Mouse (Mus musculus): ENCODE results near the gene Pax5. TPM values are rescaled to one million over a fixed set of nuclear protein-coding genes. Genes with fewer than 3 reads are reported as not detected.

Pax5 gene
- polyA plus RNA-seq, 1 experiment from 2014 or later = 0.18 TPM

- Histone ChIP-seq H3K4me1 (peaks cover 13% of the 10 kb centered on the region), H3K9ac (no peak overlapping the region), H3K4me3 (no peak overlapping the region), H3K36me3 (no peaks in the 10 kb centered on the region), H3K27me3 (peaks cover 29% of the 10 kb centered on the region), H3K4me2 (no peak overlapping the region), H3K9me3 (no peaks in the 10 kb centered on the region), H3K27ac (no peak overlapping the region)
- no peak for ATAC-seq (ENCODE audit: insufficient number of reproducible peaks, low FRiP score, low TSS enrichment, low read depth)
- WGBS = 72% methylated on average over 9 of the region's 9 CpGs
Observed at GRCm38 (mm10) chr4:44555576-44555975, 154.7 kb downstream of the Pax5 start.

GRCm38 (mm10) chr4:44551470-44551869 is 158.8 kb downstream of the Pax5 start:
- no peak for ATAC-seq (ENCODE audit: insufficient number of reproducible peaks, low FRiP score, low TSS enrichment, low read depth)
- Histone ChIP-seq H3K4me1 (no peaks in the 10 kb centered on the region), H3K9ac (no peak overlapping the region), H3K9me3 (no peaks in the 10 kb centered on the region), H3K4me3 (no peak overlapping the region), H3K4me2 (no peak overlapping the region), H3K27ac (no peak overlapping the region), H3K27me3 (peaks cover 6% of the 10 kb centered on the region; the same call in 1 of the 2 replicates), H3K36me3 (no peaks in the 10 kb centered on the region)
- 47% methylated on average over 12 of the region's 12 CpGs for WGBS

GRCm38 (mm10) chr4:44549029-44549428 is 161.3 kb downstream of the Pax5 start:
- Histone ChIP-seq H3K27ac (no peak overlapping the region), H3K27me3 (peaks cover 12% of the 10 kb centered on the region; the same call in 1 of the 2 replicates), H3K4me3 (no peak overlapping the region), H3K4me2 (no peak overlapping the region), H3K9ac (no peak overlapping the region), H3K36me3 (no peaks in the 10 kb centered on the region), H3K9me3 (no peaks in the 10 kb centered on the region), H3K4me1 (no peaks in the 10 kb centered on the region)
- ATAC-seq (ENCODE audit: insufficient number of reproducible peaks, low FRiP score, low TSS enrichment, low read depth) = no peak
- WGBS = 70% methylated on average over 7 of the region's 7 CpGs

GRCm38 (mm10) chr4:44545669-44546068 is 164.6 kb downstream of the Pax5 start:
- no peak for ATAC-seq (ENCODE audit: insufficient number of reproducible peaks, low FRiP score, low TSS enrichment, low read depth)
- Histone ChIP-seq H3K4me1 (no peaks in the 10 kb centered on the region), H3K27ac (no peak overlapping the region), H3K9me3 (no peaks in the 10 kb centered on the region), H3K4me3 (no peak overlapping the region), H3K36me3 (no peaks in the 10 kb centered on the region), H3K27me3 (peaks cover 12% of the 10 kb centered on the region; the same call in 1 of the 2 replicates), H3K9ac (no peak overlapping the region), H3K4me2 (no peak overlapping the region)
- WGBS = 7% methylated on average over 8 of the region's 8 CpGs

- no peaks in the 10 kb centered on the region for H3K9me3 ChIP-seq
- 69% methylated on average over 1 of the region's 1 CpGs for WGBS
- no peak overlapping the region for H3K9ac ChIP-seq
- H3K27me3 ChIP-seq = peaks cover 12% of the 10 kb centered on the region; the same call in 1 of the 2 replicates
- H3K4me1 ChIP-seq = no peaks in the 10 kb centered on the region
- no peak for ATAC-seq (ENCODE audit: insufficient number of reproducible peaks, low FRiP score, low TSS enrichment, low read depth)
- no peak overlapping the region for H3K4me3 ChIP-seq
- no peaks in the 10 kb centered on the region for H3K36me3 ChIP-seq
- H3K27ac ChIP-seq = no peak overlapping the region
- no peak overlapping the region for H3K4me2 ChIP-seq
Observed at GRCm38 (mm10) chr4:44544495-44544894, 165.8 kb downstream of the Pax5 start.

- H3K27me3 ChIP-seq = peaks cover 12% of the 10 kb centered on the region; the same call in 1 of the 2 replicates
- H3K4me1 ChIP-seq = no peaks in the 10 kb centered on the region
- ATAC-seq (ENCODE audit: insufficient number of reproducible peaks, low FRiP score, low TSS enrichment, low read depth) = no peak
- no peak overlapping the region for H3K27ac ChIP-seq
- H3K4me3 ChIP-seq = no peak overlapping the region
- no peaks in the 10 kb centered on the region for H3K9me3 ChIP-seq
- WGBS = 92% methylated on average over 2 of the region's 2 CpGs
- no peak overlapping the region for H3K9ac ChIP-seq
- H3K4me2 ChIP-seq = no peak overlapping the region
- H3K36me3 ChIP-seq = no peaks in the 10 kb centered on the region
Observed at GRCm38 (mm10) chr4:44543880-44544279, 166.4 kb downstream of the Pax5 start.

- Histone ChIP-seq H3K36me3 (no peaks in the 10 kb centered on the region), H3K4me1 (no peaks in the 10 kb centered on the region), H3K9ac (no peak overlapping the region), H3K27ac (no peak overlapping the region), H3K4me3 (no peak overlapping the region), H3K4me2 (no peak overlapping the region), H3K9me3 (no peaks in the 10 kb centered on the region), H3K27me3 (peaks cover 8% of the 10 kb centered on the region; the same call in 1 of the 2 replicates)
- 65% methylated on average over 3 of the region's 3 CpGs for WGBS
- ATAC-seq (ENCODE audit: insufficient number of reproducible peaks, low FRiP score, low TSS enrichment, low read depth) = no peak
Observed at GRCm38 (mm10) chr4:44542101-44542500, 168.2 kb downstream of the Pax5 start.

- no peaks in the 10 kb centered on the region for H3K27me3 ChIP-seq
- no peak overlapping the region for H3K9ac ChIP-seq
- no peaks in the 10 kb centered on the region for H3K36me3 ChIP-seq
- no peak for ATAC-seq (ENCODE audit: insufficient number of reproducible peaks, low FRiP score, low TSS enrichment, low read depth)
- H3K4me3 ChIP-seq = no peak overlapping the region
- 56% methylated on average over 5 of the region's 5 CpGs for WGBS
- H3K27ac ChIP-seq = no peak overlapping the region
- no peak overlapping the region for H3K4me2 ChIP-seq
- H3K4me1 ChIP-seq = no peaks in the 10 kb centered on the region
- H3K9me3 ChIP-seq = no peaks in the 10 kb centered on the region
Observed at GRCm38 (mm10) chr4:44538488-44538887, 171.8 kb downstream of the Pax5 start.

- Histone ChIP-seq H3K27ac (no peak overlapping the region), H3K9ac (no peak overlapping the region), H3K4me1 (no peaks in the 10 kb centered on the region), H3K9me3 (no peaks in the 10 kb centered on the region), H3K36me3 (no peaks in the 10 kb centered on the region), H3K4me3 (no peak overlapping the region), H3K4me2 (no peak overlapping the region), H3K27me3 (no peaks in the 10 kb centered on the region)
- no peak for ATAC-seq (ENCODE audit: insufficient number of reproducible peaks, low FRiP score, low TSS enrichment, low read depth)
- 84% methylated on average over 4 of the region's 4 CpGs for WGBS
Observed at GRCm38 (mm10) chr4:44536794-44537193, 173.5 kb downstream of the Pax5 start.

- Histone ChIP-seq H3K27ac (no peak overlapping the region), H3K27me3 (no peaks in the 10 kb centered on the region), H3K4me3 (no peak overlapping the region), H3K9ac (no peak overlapping the region), H3K4me2 (no peak overlapping the region), H3K4me1 (no peaks in the 10 kb centered on the region), H3K9me3 (no peaks in the 10 kb centered on the region), H3K36me3 (no peaks in the 10 kb centered on the region)
- no peak for ATAC-seq (ENCODE audit: insufficient number of reproducible peaks, low FRiP score, low TSS enrichment, low read depth)
- WGBS = 86% methylated on average over 4 of the region's 4 CpGs
Observed at GRCm38 (mm10) chr4:44535646-44536045, 174.6 kb downstream of the Pax5 start.

- 68% methylated on average over 5 of the region's 5 CpGs for WGBS
- no peak overlapping the region for H3K9ac ChIP-seq
- H3K4me2 ChIP-seq = no peak overlapping the region
- H3K36me3 ChIP-seq = no peaks in the 10 kb centered on the region
- H3K9me3 ChIP-seq = no peaks in the 10 kb centered on the region
- no peak overlapping the region for H3K4me3 ChIP-seq
- no peak for ATAC-seq (ENCODE audit: insufficient number of reproducible peaks, low FRiP score, low TSS enrichment, low read depth)
- H3K27ac ChIP-seq = no peak overlapping the region
- H3K27me3 ChIP-seq = no peaks in the 10 kb centered on the region
- H3K4me1 ChIP-seq = no peaks in the 10 kb centered on the region
Observed at GRCm38 (mm10) chr4:44533286-44533685, 177.0 kb downstream of the Pax5 start.

- H3K36me3 ChIP-seq = no peaks in the 10 kb centered on the region
- no peaks in the 10 kb centered on the region for H3K4me1 ChIP-seq
- no peak overlapping the region for H3K4me2 ChIP-seq
- H3K9ac ChIP-seq = no peak overlapping the region
- no peaks in the 10 kb centered on the region for H3K9me3 ChIP-seq
- no peak for ATAC-seq (ENCODE audit: insufficient number of reproducible peaks, low FRiP score, low TSS enrichment, low read depth)
- 67% methylated on average over 5 of the region's 5 CpGs for WGBS
- H3K27ac ChIP-seq = no peak overlapping the region
- H3K4me3 ChIP-seq = no peak overlapping the region
- no peaks in the 10 kb centered on the region for H3K27me3 ChIP-seq
Observed at GRCm38 (mm10) chr4:44532731-44533130, 177.6 kb downstream of the Pax5 start.

GRCm38 (mm10) chr4:44525336-44525735 is 185.0 kb downstream of the Pax5 start:
- H3K9ac ChIP-seq = no peak overlapping the region
- no peaks in the 10 kb centered on the region for H3K36me3 ChIP-seq
- no peaks in the 10 kb centered on the region for H3K9me3 ChIP-seq
- no peak for ATAC-seq (ENCODE audit: insufficient number of reproducible peaks, low FRiP score, low TSS enrichment, low read depth)
- H3K4me3 ChIP-seq = no peak overlapping the region
- no peaks in the 10 kb centered on the region for H3K4me1 ChIP-seq
- 76% methylated on average over 3 of the region's 3 CpGs for WGBS
- H3K27ac ChIP-seq = no peak overlapping the region
- H3K27me3 ChIP-seq = no peaks in the 10 kb centered on the region
- no peak overlapping the region for H3K4me2 ChIP-seq
